Mouse (Mus musculus) liver, adult 2 months (tissue): ENCODE data around the gene Nags.

ENCODE experiments used
- CTCF ChIP-seq: fragments of 200-500 bp; IDR thresholded peaks from 2 replicates; pipeline ENCODE4 v1.5.1; 2011; ENCODE audit warnings: low read depth, low read length, control low read depth
- POLR2A ChIP-seq: fragments of 200-500 bp; IDR thresholded peaks from 2 replicates; pipeline ENCODE4 v1.6.1; 2011; ENCODE audit warnings: low read length, control low read depth; ENCODE audit not compliant: insufficient read depth; ENCODE audit errors: extremely low read depth

GRCm38 (mm10) chr11:102106911-102107310 lies 38.4 kb upstream of the Nags start:
- TF ChIP-seq CTCF (no peak), POLR2A (no peak)
